Mouse (Mus musculus): ENCODE measurements at regions not wholly inside any gene's neighbourhood (a gene's known extent, or its start where the extent isn't known, plus 50 kb on each side); places are given as distances from the start of the nearest gene placed in this dataset.

DNA sequence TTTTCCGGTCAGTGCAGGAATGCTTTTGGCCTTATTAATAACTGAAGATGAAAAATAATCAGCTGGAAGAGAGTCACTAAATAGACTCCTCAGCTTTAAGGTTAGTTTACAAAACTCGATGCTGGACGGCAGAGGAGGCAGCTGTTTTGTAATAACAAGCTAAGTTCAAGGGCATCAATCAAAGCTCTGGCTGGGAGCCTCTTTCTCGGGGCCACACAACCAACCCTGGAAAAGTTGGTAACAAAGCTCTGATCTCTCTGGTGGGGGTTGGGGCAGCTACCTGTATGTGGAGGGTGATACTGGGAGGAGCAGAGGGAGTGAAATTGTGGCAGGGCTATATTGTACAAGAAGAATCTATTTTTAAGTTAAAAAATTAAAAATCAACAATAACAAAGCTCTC, 374.1 kb downstream of the Fgf9 start:
- intact Hi-C loops (cut with DNase I) = no loop called here
- DNase-seq (ENCODE audit: low spot score) = no peak

DNA sequence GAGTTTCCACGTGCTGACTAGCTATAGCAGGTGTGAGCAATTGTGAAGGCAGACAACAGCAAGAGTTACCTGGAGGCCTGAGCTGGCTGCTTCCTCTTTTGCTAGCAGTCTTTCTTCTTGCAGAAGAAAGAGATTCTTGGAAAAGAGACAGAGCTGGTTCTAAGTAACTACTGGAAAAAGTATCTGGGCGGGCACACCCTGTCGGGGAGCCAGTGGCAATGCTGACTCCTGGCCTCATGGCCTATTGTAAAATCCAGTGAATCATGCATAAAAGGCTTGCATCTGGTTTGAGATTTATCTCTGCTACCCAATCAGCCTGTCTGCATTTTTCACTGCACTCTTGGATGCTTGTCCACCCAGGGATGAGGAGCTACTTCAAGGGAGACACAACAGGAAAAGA, 372.2 kb downstream of the Fgf9 start:
- intact Hi-C loops (cut with DNase I) = no loop called here

DNA sequence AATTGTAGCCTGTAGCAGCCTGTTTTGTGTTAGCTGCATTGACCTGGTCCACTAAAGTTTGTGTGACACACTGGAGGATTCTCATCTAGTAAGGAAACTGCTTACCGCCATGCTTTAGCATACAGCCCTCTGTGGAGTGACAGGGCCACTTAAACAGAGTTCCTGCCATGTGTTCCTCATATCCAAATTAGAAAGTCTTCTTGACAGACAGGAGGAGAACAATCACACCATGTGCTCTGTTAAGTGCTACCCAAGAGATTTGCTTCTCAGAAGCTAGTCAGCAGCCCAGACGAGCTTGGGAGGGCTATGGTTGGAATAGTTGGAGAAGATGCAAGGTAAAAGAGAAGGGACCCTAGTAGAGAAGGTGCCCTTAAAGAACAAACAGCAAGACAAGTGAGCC, 369.6 kb downstream of the Fgf9 start:
- intact Hi-C loops (cut with DNase I) = no loop called here
- no peak for DNase-seq (ENCODE audit: low spot score)

More for the DNA sequence above, 372.2 kb downstream of the Fgf9 start:
- no peak for DNase-seq (ENCODE audit: low spot score)

DNA sequence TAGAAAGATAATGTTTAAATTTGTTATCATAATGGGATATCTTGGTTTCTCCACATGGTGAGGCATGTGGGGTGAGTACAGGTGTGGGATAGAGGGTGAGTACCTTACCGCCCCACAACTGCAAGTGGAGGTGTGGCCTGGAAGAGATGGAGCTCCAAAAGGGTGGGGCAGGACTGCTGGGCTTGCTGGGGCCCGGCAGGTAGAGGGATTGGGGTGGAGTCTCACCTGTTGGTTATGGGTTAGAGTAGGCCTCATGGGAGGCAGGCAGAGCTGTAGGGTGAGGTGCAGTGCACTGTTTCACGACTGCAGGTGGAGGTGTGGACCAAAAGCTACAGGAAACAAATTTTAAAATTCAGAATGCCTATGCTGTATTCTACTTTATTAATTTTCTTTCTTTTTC, 365.7 kb downstream of the Fgf9 start:
- intact Hi-C loops (cut with DNase I) = no loop called here
- no peak for DNase-seq (ENCODE audit: low spot score)

DNA sequence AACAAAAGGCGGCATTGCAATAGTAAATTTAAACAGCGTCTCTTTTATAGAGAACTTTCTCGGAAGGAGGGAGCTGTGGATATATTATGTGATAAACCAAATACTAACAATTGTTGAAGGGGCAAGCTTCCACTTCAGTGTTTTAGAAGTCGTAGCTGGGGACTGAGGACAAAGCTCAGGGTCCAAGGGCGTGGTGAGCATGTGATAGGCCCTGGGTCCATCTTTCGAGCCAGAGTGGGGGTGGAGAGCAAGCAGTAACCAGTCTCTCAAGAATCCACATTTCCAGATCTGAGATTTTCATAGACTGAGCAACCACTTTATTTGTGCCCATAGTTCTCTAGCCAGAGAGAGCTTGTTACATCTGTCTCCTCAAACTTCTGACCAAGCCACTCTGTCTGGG, 356.1 kb downstream of the Fgf9 start:
- intact Hi-C loops (cut with DNase I) = no loop called here

DNA sequence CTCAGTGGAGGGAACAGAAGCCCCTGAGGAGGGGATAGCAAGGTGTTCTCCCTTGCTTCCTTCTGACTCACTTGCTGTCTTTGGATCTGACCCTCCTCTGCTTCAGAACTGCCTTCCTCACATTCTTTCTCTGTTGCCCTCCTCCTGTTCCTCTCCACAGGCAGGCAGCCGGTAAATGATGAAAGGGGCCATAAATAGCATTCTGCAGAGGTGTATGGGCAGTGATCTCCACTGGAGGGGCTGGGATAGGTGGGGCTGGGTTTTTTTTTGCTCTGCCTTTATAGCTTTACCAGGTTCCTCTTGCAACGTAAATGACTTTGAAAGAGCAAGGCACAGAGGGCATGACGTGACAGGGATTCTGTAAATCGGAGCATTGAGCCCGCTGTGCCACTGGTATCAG, 351.6 kb downstream of the Fgf9 start:
- intact Hi-C loops (cut with DNase I) = no loop called here
- DNase-seq (ENCODE audit: low spot score) = no peak

More for the DNA sequence above, 356.1 kb downstream of the Fgf9 start:
- DNase-seq (ENCODE audit: low spot score) = no peak

DNA sequence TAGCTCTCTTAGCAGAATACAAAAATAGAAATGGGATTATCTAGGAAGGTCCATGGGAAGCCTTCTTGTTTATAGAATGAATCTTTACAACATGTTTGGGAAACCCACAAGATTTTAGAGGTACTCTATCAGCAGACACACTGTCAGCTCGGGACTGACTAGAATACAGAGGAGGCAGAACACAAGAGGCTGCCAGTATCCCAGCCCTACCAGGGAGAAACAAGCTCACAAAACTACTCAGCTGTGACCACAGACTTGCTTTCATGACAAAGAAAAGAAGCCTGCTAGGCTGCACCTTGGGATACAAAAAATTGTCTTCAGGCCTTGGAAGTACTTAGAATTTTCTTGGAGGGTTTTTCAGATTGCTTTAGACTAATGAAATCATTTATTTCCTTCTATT, 347.2 kb downstream of the Fgf9 start:
- intact Hi-C loops (cut with DNase I) = no loop called here
- no peak for DNase-seq (ENCODE audit: low spot score)

DNA sequence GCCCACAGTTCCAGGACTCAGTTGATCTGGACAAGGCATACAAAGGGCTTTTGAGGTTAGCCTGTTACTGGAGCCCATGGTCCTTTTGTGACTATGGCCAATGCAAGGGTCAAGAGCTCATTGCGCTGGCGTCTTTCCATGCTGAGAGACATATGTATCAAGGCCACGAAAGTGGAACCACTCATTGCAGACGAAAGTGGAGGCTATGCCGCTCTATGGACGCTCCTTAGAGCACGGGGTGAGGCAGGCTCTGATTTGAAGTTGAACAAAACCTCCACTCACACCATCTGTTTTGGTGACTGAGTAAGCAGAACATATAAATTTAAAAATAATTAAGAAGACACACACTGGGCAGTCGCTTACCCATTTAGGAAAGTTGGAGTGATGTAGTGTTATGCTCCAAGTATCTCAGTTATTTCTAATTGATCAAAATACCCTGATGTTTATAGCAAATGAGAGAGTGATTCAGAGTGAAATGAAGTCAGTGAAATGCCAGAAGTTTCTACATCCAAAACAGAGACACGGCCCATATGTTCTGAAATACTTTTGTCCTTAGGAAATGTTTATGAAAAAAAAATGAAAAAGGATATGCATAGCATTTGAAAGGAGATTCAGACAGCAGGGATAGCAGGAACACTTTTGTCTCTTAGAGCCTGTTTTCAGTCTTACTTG, 321.8 kb downstream of the Fgf9 start:
- intact Hi-C loops (cut with DNase I) = no loop called here
- no peak for DNase-seq (ENCODE audit: low spot score)

DNA sequence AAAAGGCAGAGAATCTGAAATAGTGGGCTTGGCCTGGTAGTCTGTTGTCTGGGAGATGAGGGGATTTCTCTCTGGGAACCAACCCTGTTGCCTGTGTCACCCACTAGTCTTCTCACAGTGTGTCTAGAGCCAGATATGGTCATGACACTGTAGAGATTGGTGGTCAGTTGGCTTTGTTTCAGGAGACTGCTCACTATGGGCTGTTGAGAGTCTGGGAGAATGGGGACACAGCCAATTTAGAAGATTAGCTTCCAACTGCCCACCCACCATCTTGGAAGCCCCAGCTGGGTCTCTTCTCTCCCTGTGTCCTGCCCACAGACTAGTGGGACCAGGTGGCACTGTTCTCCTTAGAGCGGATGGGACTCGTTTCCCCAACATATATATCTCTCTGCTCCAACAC, 320.4 kb downstream of the Fgf9 start:
- intact Hi-C loops (cut with DNase I) = no loop called here
- no peak for DNase-seq (ENCODE audit: low spot score)

DNA sequence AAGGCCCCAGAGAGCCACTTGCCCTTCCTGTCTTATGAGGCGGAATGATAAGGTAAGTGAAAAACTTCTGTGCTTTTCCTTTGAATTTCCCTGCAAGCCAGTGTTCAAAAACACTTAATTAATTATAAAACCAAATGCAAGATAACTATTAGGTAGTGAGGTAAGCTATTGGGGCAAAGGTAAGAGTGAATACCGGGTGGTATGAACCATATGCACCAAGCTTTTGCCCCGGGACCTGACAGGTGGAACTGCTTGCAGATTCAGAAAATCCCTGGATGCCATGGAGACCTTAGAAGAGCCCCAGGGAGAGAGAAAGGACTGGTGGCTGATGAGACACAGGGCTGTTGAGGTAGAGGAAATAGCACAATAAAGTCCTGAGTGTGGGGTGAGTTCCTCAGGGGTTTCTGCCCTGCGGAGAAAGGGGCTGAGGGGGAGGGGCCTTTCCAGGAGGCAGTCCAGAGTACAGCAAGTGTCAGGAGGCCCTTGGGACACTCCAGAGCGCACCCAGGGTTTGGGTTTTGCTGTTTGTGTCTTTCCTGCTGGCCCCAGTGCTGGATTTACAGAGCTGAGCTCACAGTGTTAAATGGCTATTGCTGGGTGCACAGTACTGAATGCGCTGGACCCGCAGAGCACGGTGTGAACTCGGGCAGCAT, 317.1 kb downstream of the Fgf9 start:
- intact Hi-C loops (cut with DNase I) = no loop called here
- DNase-seq (ENCODE audit: low spot score) = no peak

DNA sequence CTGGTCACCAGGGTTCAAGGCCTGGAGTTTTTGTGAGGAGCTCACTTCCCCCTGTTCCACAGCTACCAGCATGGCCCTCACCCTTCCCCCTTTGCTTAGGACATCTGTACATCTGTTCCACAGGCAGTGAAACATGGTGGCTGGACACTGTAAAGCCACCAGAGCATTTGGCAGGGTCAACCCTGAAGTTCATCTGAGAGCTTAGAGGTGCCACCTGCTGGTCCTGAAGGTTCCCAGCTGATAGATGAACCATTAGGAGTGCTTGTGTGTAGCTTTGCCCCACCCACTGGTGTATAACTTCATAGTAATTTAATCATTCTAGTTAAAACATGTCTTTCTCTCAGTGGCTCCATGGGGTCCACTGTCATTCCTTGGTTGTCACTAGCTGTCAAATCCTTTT, 304.7 kb downstream of the Fgf9 start:
- intact Hi-C loops (cut with DNase I) = loop anchor here (5.0 kb wide), 1 partner anchor 343 kb away; no protein-coding TSS in a partner anchor
- no peak for DNase-seq (ENCODE audit: low spot score)

DNA sequence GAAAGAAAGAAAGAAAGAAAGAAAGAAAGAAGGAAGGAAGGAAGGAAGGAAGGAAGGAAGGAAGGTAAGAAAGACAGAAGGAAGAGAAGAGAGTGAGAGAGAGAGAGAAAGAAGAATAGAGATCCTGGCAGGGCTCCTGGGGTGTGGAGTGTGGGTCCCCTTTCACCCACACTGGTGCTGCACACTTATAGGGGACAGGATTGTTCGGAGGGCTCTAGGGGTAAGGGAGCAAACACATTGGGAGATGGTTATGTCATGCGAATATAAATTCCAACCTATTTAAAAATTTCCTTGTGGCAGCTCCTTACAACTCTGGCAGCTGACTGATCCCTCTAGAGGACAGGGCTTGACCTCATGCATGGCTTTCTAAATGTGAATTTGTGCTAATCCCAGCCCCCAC, 286.5 kb downstream of the Fgf9 start:
- no peak for DNase-seq (ENCODE audit: low spot score)
- intact Hi-C loops (cut with DNase I) = no loop called here

DNA sequence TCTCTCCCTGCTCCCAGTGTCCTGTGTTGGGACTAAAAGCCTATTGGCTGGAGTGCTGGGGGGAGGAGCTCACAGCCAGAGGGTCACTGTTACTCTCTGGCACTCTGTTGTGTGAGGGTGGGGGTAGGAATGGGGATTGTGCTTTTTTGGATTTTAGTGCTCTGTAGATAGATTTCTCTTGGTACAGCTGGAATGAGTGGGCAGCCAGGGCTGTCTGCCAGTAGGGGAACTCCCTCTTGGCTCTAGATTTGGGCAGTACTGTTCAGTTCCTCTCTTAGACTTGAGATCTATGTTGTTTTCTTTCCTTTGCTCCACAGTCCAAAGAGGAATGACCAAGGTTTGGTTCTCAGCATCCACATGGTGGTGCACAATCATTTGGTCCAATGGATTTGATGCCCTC, 282.6 kb downstream of the Fgf9 start:
- intact Hi-C loops (cut with DNase I) = no loop called here
- DNase-seq (ENCODE audit: low spot score) = peak; percentile 4

DNA sequence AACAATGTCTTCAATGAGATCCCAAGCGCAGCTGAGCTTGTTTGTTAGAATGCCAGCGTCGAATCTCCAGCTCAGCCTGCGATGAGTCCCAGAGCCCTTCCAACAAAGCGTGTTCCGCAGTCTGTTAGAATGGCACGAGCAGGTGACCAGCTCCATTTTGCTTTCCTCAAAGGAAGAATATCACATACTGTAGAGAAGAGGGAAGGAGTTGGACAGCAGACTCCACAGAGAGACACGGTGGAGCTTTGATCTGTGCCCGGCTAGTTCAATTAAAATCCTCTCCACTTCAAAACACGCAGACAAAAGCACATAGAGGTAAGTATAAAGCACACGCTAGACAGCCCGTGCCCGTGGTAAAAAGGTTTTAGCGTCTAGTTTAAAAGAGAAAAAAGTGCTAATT, 265.8 kb downstream of the Fgf9 start:
- no peak for DNase-seq (ENCODE audit: low spot score)
- intact Hi-C loops (cut with DNase I) = no loop called here

DNA sequence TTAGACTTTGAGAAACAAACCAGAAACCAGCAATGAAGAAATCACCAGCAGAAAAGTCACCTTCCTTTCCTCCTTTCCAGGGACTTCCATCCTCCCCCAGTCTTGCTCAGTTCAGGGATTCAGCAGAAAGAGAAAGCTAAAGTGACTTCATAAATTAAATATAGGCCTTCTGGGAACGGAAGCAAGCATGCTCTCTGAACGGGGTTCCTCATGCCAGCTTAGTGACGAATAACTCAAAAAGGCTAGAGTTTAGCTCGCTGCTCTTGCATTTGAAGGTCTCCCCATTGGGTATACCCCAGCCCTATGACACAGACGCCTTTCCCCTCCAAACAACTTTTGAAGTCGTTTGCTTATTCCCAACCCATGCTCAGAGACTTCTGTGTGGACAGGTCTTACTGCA, 252.8 kb downstream of the Fgf9 start:
- intact Hi-C loops (cut with DNase I) = no loop called here
- no peak for DNase-seq (ENCODE audit: low spot score)

DNA sequence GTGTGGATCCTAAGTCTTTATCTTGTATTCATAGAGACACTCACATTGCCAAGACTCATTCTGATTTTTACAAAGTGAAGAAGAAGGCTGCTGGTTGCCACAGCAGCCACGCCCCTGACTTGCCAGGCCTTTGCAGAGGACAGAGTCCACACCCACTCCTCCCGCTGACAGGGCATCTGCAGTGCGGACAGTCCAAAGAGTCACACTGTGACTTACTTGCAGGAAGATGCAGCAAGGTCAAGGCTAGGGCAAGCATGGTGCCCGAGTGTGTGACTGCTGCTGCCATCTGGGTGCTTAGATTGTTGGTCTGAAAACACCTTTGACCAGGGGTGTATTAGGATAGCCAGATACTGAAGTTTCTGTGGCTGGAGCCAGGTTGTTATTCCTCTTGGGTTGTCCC, 252.1 kb downstream of the Fgf9 start:
- intact Hi-C loops (cut with DNase I) = no loop called here
- DNase-seq (ENCODE audit: low spot score) = no peak

DNA sequence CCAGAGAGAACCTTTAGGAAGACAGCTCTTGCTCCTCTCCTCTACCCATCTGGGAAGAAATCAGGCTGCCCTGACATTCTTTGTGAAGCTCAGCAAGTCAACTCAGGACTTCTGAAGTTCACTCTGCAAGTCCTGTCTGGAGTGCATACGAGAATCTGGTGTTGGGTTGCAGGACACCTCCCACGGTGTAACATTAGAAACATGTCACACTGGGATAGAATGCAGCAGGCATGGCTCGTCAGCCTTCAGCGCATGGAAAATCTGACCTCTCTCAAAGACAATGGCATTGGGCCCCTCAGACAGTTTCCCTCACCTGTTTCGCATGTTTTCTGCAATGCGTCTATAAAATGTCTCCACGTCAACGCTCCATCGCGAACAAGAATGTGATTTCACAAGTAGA, 251.5 kb downstream of the Fgf9 start:
- intact Hi-C loops (cut with DNase I) = no loop called here
- no peak for DNase-seq (ENCODE audit: low spot score)

DNA sequence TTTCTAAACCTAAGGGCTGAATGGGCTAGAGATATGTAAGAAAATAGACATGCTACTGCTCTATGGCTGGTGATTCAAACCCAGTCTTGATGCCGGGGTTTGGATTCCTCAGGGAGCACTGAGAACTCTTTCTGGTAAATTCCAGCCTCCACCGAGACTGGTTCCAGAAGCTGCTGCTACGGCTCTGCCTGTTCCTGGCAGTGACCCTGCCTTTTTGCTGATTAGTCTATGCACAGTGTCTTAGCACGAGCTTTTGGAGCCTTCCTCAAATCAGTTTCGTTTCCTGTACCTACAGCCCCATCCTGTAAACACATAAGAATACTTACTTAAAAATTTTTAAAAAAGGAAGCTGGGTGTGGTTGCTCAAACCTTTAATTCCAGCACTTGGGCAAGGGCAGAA, 250.9 kb downstream of the Fgf9 start:
- intact Hi-C loops (cut with DNase I) = no loop called here
- no peak for DNase-seq (ENCODE audit: low spot score)

DNA sequence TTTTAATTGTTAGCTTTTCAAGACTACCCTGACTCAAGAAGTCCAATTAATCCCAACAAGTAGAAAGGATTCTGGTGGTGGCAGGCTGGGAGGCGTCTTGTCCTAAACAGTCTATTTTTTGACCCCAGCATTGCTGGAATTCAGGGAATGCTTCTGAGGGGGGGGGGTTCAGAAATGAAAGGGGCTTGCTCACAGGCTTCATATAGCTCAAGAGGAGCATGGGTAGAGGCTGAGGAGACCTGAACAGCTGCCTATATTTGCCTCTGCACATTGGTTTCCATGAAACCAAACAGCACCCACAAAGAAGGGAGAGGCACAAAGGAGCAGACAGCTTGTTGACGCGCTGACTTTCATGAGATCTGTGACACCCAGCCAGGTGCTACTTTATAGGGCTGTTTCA, 247.3 kb downstream of the Fgf9 start:
- intact Hi-C loops (cut with DNase I) = no loop called here
- DNase-seq (ENCODE audit: low spot score) = no peak

DNA sequence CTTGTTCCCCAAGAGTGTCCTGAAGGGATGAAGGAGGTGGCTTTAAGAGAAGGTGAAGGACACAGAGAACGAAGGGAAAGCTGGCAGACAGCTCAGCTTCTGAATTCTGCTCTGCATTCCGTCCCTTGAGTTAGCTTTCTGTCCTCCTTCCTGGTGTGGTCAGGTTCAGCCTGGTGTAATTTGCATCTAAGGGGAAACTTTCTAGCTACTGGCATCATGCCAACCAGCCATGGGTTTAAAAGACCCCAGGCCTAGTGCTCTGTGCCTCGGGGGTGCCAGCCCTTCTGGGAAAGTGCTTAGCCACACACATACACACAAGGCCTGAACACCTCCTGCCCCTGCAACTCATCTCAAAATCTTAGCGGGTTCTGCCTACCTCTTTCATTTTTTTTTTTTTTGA, 246.9 kb downstream of the Fgf9 start:
- intact Hi-C loops (cut with DNase I) = no loop called here
- no peak for DNase-seq (ENCODE audit: low spot score)

DNA sequence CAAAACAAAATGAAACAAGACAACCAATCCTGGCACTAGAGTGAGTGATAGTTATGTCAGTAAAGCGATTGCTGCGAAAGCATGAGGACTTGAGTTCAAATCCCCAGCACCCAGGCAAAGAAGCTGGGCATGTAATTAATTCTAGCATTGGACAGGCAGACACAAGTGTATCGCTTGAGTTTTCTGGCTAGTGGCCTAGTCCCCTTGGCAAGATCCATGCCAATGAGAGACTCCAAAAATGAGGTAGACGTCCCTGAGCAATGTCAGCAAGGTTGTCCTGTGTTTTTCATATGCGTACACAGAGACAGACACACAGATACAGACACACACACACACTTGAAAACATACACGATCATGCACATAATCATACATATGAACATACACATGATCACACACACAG, 237.3 kb downstream of the Fgf9 start:
- intact Hi-C loops (cut with DNase I) = no loop called here
- no peak for DNase-seq (ENCODE audit: low spot score)

DNA sequence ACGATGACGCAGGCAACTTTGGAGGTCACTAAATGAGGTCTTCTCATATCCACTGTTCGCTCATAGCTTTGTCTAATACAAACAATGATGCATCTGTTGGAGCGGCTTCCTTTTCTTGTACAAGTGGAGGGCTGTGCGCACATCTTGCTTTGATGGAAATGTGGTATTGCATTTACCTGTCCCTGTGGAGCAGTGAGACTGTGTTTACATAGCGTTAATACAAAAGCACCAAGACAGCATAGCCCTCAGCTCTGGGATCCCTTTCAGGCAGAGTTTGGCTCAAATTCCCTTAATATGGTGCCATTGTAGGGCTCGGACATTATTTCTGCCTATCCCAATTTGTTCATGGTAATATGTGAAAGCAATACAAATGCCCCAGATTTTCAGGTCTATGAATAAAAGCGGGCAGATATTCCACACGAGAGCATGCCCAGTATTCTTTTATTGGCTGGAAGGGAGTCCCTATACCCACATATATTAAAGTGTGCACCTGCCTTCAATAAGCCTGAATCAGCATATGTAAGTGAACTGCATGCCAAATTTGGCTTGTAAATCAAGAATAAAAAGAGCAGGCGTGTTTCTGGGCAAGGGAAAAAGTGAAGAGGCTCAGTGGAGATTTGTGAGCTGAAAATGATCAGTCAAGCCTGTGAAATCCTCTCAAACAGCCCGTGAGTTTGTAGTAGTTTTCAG, 236.6 kb downstream of the Fgf9 start:
- no peak for DNase-seq (ENCODE audit: low spot score)
- intact Hi-C loops (cut with DNase I) = no loop called here

Data from heart, postnatal 25 days (tissue).